Mouse (Mus musculus) hindbrain, embryonic 16.5 days (tissue): ENCODE data around the gene Adamts14. TPM values are rescaled to one million over a fixed set of nuclear protein-coding genes. Genes with fewer than 3 reads are reported as not detected.

Experiments used
- ATAC-seq: fragments of 200-750 bp; cut with Nextera tagmentation; 2 replicates; pipeline ENCODE4 v1.8.0; 2017; ENCODE audit warnings: moderate TSS enrichment, moderate library complexity
- H3K27ac ChIP-seq: fragments of 300-500 bp; sonication (generic); 2 replicates; pipeline ENCODE4 v1.5.1; 2014; ENCODE audit warnings: low read depth, mild to moderate bottlenecking, control low read depth, low read length, moderate library complexity
- H3K27me3 ChIP-seq: fragments of 300-500 bp; sonication (generic); replicated peaks from 2 replicates; pipeline ENCODE4 v1.6.1; 2014; ENCODE audit warnings: low read length; ENCODE audit not compliant: control insufficient read depth, insufficient read depth
- H3K36me3 ChIP-seq: fragments of 300-500 bp; sonication (generic); 2 replicates; pipeline ENCODE4 v1.6.1; 2014; ENCODE audit warnings: mild to moderate bottlenecking, low read length, moderate library complexity, mixed read lengths; ENCODE audit not compliant: control insufficient read depth, insufficient read depth
- H3K4me1 ChIP-seq: fragments of 300-500 bp; sonication (generic); 2 replicates; pipeline ENCODE4 v1.6.1; 2014; ENCODE audit warnings: low read depth, low read length; ENCODE audit not compliant: control insufficient read depth, insufficient read depth
- H3K4me2 ChIP-seq: fragments of 300-500 bp; sonication (generic); 2 replicates; pipeline ENCODE4 v1.6.1; 2014; ENCODE audit warnings: mild to moderate bottlenecking, low read length, control low read depth, moderate library complexity
- H3K4me3 ChIP-seq: fragments of 300-500 bp; sonication (generic); 2 replicates; pipeline ENCODE4 v1.5.1; 2014; ENCODE audit warnings: mild to moderate bottlenecking, low read length, control low read depth, moderate library complexity
- H3K9ac ChIP-seq: fragments of 300-500 bp; sonication (generic); 2 replicates; pipeline ENCODE4 v1.6.1; 2014; ENCODE audit warnings: low read depth, mild to moderate bottlenecking, control low read depth, low read length, moderate library complexity
- H3K9me3 ChIP-seq: fragments of 300-500 bp; sonication (generic); 2 replicates; pipeline ENCODE4 v1.6.1; 2014; ENCODE audit warnings: mild to moderate bottlenecking, low read length, moderate library complexity; ENCODE audit not compliant: control insufficient read depth
- WGBS: fragments of 180-500 bp; shearing (Covaris S2); extraction: QIAGEN DNeasy Blood & Tissue Kit; methylation state at CpG from one replicate; pipeline ENCODE4 v1.1.7; 2014; 5-methylcytosine and 5-hydroxymethylcytosine counted together
- polyA plus RNA-seq: library from polyadenylated mRNA; unstranded; fragments of >200 nt; fragmentation: Nextera tagmentation; extraction: Ambion mirVana; gene quantifications from 2 replicates; pipeline ENCODE4 v1.2.1, GENCODE M21; 2015

Gene Adamts14
- polyA plus RNA-seq, 1 experiment from 2014 or later: 0.29 TPM

GRCm38 (mm10) chr10:61150616-61151015 lies 122.6 kb downstream of the Adamts14 start:
- no peak overlapping the region for H3K27ac ChIP-seq
- H3K4me2 ChIP-seq: no peak overlapping the region
- WGBS: 50% methylated on average over 6 of the region's 6 CpGs
- ATAC-seq: no peak
- H3K9ac ChIP-seq: no peak overlapping the region
- no peak overlapping the region for H3K4me3 ChIP-seq
- H3K27me3 ChIP-seq: no peaks in the 10 kb centered on the region
- no peaks in the 10 kb centered on the region for H3K36me3 ChIP-seq
- H3K4me1 ChIP-seq: peaks cover 2% of the 10 kb centered on the region
- no peaks in the 10 kb centered on the region for H3K9me3 ChIP-seq

DNA sequence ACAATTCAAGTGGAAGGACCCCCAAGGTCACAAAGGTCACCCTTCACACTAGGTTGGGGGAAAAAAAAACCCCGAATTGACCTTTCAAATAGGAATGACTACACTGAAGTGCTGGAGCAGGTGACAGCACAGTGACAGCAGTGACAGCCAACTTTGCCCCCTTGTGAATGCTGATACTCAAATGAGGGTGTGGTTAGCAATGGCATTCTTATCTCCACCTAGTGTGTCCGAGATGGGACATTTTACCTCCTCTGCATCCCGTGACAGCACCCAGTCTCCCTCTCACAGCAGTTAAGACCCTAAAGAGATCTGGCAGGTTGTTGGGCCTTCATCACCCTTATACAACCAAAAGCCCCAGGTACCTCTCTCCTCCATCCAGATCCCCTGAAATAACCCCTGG lies 123.8 kb downstream of the Adamts14 start:
- Histone ChIP-seq H3K36me3 (no peaks in the 10 kb centered on the region), H3K9ac (no peak overlapping the region), H3K4me3 (no peak overlapping the region), H3K4me1 (peaks cover 5% of the 10 kb centered on the region), H3K4me2 (no peak overlapping the region), H3K27me3 (no peaks in the 10 kb centered on the region), H3K9me3 (no peaks in the 10 kb centered on the region), H3K27ac (no peak overlapping the region)
- 75% methylated on average over 3 of the region's 3 CpGs for WGBS
- no peak for ATAC-seq

DNA sequence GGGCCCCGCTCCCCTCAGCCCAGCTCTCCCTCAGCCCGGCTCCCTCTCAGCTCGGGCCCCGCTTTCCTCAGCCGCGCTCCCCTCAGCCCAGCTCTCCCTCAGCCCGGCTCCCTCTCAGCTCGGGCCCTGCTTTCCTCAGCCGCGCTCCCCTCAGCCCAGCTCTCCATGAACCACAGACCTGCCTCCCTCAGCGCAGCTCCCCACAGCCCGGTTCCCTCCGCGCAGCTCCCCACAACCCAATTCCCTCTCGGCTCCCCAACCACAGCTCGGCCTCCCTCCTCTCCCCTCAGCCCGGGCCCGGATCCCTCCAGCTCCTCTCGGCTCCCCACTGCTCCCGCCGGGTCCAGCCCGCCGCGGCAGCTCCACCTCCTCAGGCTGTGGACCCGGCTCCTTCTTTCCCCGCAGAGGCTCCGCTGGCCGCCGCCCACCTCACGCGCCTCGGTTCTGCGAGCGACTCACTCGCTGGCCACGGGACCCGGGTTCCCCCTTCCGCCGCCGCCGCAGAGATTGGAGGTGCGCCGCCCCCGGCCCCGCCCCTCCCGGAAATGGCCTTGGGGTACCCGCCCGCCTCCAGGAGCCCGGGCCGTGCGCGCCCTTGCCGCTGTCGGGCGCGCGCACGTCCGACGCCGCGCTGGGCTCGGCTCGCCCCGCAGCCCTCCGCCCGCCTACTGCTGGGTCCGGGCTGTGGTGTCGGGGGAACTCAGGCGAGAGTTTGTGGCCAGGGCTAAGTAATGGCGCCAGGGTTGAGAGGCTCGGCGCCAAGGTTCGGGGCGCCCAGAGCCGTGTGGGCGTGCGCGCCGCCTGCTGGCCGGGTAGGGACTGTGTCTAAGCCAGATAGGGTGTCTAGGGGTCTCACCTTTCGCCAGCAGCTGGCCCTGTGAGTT lies 125.8 kb downstream of the Adamts14 start, which contains the start of gene Sgpl1:
Gene Sgpl1 (minus strand): TSS at position 547 of the 884 bp plus-strand sequence.
- H3K27ac ChIP-seq: peak within 1 kb of the TSS; percentile 93
- ATAC-seq: peak; percentile 93
- H3K9me3 ChIP-seq: no peaks in the 10 kb centered on the region
- peaks cover 5% of the 10 kb centered on the region for H3K4me1 ChIP-seq
- WGBS: under 1% methylated on average over 79 of the region's 82 CpGs
- H3K36me3 ChIP-seq: no peaks in the 10 kb centered on the region
- peak within 1 kb of the TSS; percentile 88 for H3K4me2 ChIP-seq
- H3K27me3 ChIP-seq: no peaks in the 10 kb centered on the region
- peak within 1 kb of the TSS; percentile 86 for H3K9ac ChIP-seq
- H3K4me3 ChIP-seq: peak within 1 kb of the TSS; percentile 79

Other genes with a start within 250 kb of the Adamts14 start
- 40.7 and 50.4 TPM in 2 replicates for gene Pcbd1, start 184.1 kb downstream of the Adamts14 start, polyA plus RNA-seq
- gene Sgpl1, start 125.7 kb downstream of the Adamts14 start, polyA plus RNA-seq: 41.0 and 50.1 TPM in 2 replicates
- gene Tbata, start 101.5 kb downstream of the Adamts14 start, polyA plus RNA-seq: 0.64 and 1.2 TPM in 2 replicates
- gene Prf1, start 24.4 kb upstream of the Adamts14 start, polyA plus RNA-seq: 0.07 TPM in 1 of 2 replicates, not detected in the other
- gene Pald1, start 110.1 kb upstream of the Adamts14 start, polyA plus RNA-seq: 26.9 and 30.6 TPM in 2 replicates
- 0.24 and 0.56 TPM in 2 replicates for gene Nodal, start 144.5 kb upstream of the Adamts14 start, polyA plus RNA-seq
- 43.2 and 46.6 TPM in 2 replicates for gene Eif4ebp2, start 179.2 kb upstream of the Adamts14 start, polyA plus RNA-seq
- 14.9 and 17.7 TPM in 2 replicates for gene Lrrc20, start 202.4 kb upstream of the Adamts14 start, polyA plus RNA-seq